Mouse (Mus musculus) midbrain, embryonic 13.5 days (tissue): ENCODE measurements around the gene Gatad1. TPM values are rescaled to one million over a fixed set of nuclear protein-coding genes. Genes with fewer than 3 reads are reported as not detected.
A peak's percentile ranks its signal among the peaks of the same experiment; 100 is the strongest.

Experiments used
- ATAC-seq: fragments of 200-750 bp; cut with Nextera tagmentation; 2 replicates; pipeline ENCODE4 v1.8.0; 2017; ENCODE audit warnings: mild to moderate bottlenecking, moderate TSS enrichment, moderate library complexity
- H3K27ac ChIP-seq: fragments of 300-500 bp; sonication (generic); 2 replicates; pipeline ENCODE4 v1.5.1; 2015; ENCODE audit warnings: inconsistent platforms, mild to moderate bottlenecking, moderate library complexity
- H3K27me3 ChIP-seq: fragments of 300-500 bp; sonication (generic); 2 replicates; pipeline ENCODE4 v1.6.1; 2015; ENCODE audit warnings: mild to moderate bottlenecking, inconsistent platforms
- H3K36me3 ChIP-seq: fragments of 300-500 bp; sonication (generic); 2 replicates; pipeline ENCODE4 v1.6.1; 2015; ENCODE audit warnings: mild to moderate bottlenecking, inconsistent platforms
- H3K4me1 ChIP-seq: fragments of 300-500 bp; sonication (generic); replicated peaks from 2 replicates; pipeline ENCODE4 v1.6.1; 2015; ENCODE audit warnings: inconsistent platforms
- H3K4me2 ChIP-seq: fragments of 300-500 bp; sonication (generic); replicated peaks from 2 replicates; pipeline ENCODE4 v1.6.1; 2015; ENCODE audit warnings: moderate library complexity, mild to moderate bottlenecking, inconsistent platforms
- H3K4me3 ChIP-seq: fragments of 300-500 bp; sonication (generic); replicated peaks from 2 replicates; pipeline ENCODE4 v1.5.1; 2015; ENCODE audit warnings: mild to moderate bottlenecking, inconsistent platforms
- H3K9ac ChIP-seq: fragments of 300-500 bp; sonication (generic); replicated peaks from 2 replicates; pipeline ENCODE4 v1.6.1; 2015; ENCODE audit warnings: mild to moderate bottlenecking, inconsistent platforms
- H3K9me3 ChIP-seq: fragments of 300-500 bp; sonication (generic); 2 replicates; pipeline ENCODE4 v1.6.1; 2016; ENCODE audit warnings: mild to moderate bottlenecking, inconsistent platforms
- WGBS: fragments of 180-500 bp; shearing (Covaris S2); methylation state at CpG from one replicate; pipeline ENCODE4 v1.1.7; 2015; 5-methylcytosine and 5-hydroxymethylcytosine counted together
- microRNA-seq: library from miRNA; unstranded; fragments of <30 nt; microRNA quantifications from one replicate; pipeline ENCODE4, GENCODE M21; 2016
- polyA plus RNA-seq: library from polyadenylated mRNA; unstranded; fragments of >200 nt; fragmentation: Nextera tagmentation; extraction: Ambion mirVana; gene quantifications from 2 replicates; pipeline ENCODE4 v1.2.1, GENCODE M21; 2015

Gatad1 gene
- polyA plus RNA-seq, 1 experiment from 2014 or later, result 66.3 TPM

- no peaks in the 10 kb centered on the region for H3K9me3 ChIP-seq
- H3K27me3 ChIP-seq, result no peaks in the 10 kb centered on the region
- H3K36me3 ChIP-seq, result peaks cover 11% of the 10 kb centered on the region
- H3K4me2 ChIP-seq, result peak within 1 kb of the TSS; percentile 82
- peaks cover 29% of the 10 kb centered on the region for H3K4me1 ChIP-seq
- H3K9ac ChIP-seq, result peak within 1 kb of the TSS; percentile 75
- peak within 1 kb of the TSS; percentile 74 for H3K4me3 ChIP-seq
- peak; percentile 99 for ATAC-seq
- peak within 1 kb of the TSS; percentile 67 for H3K27ac ChIP-seq
- under 1% methylated on average over 48 of the region's 50 CpGs for WGBS
Observed at GRCm38 (mm10) chr5:3595693-3596398, 61.1 kb downstream of the Gatad1 start, which contains the start of gene Pex1. Gene Pex1, plus strand, starts transcription at chr5:3596066.

Small RNA genes within 50 kb of the gene (microRNA-seq; reads per million reads assigned to microRNA genes)
- gene Gm22926 (not detected), gene Gm26238 (not detected)

Other genes starting within 250 kb of the Gatad1 start
- gene Fam133b, start 113.4 kb downstream of the Gatad1 start, polyA plus RNA-seq, result 32.5 and 35.5 TPM in 2 replicates
- gene 1700109H08Rik, start 85.6 kb downstream of the Gatad1 start, polyA plus RNA-seq, result 4.1 and 4.3 TPM in 2 replicates
- gene Pex1, start 61.1 kb downstream of the Gatad1 start, polyA plus RNA-seq, result 23.7 and 28.7 TPM in 2 replicates
- 15.6 and 18.6 TPM in 2 replicates for gene Rbm48, start 60.6 kb downstream of the Gatad1 start, polyA plus RNA-seq
- not detected in 2 replicates for gene Tmbim7, start 6.0 kb downstream of the Gatad1 start, polyA plus RNA-seq
- gene Ankib1, start 145.7 kb upstream of the Gatad1 start, polyA plus RNA-seq, result 17.6 and 18.2 TPM in 2 replicates
- 71.6 and 73.3 TPM in 2 replicates for gene Krit1, start 146.0 kb upstream of the Gatad1 start, polyA plus RNA-seq
- 0.15 and 0.16 TPM in 2 replicates for gene Lrrd1, start 188.0 kb upstream of the Gatad1 start, polyA plus RNA-seq
- 9.0 and 9.9 TPM in 2 replicates for gene Mterf1a, start 236.7 kb upstream of the Gatad1 start, polyA plus RNA-seq